Mouse (Mus musculus): Measurements from ENCODE around the gene Ppp6r3. TPM values are rescaled to one million over a fixed set of nuclear protein-coding genes. Genes with fewer than 3 reads are reported as not detected.

Gene Ppp6r3
- 100 to 1,000 TPM; 105 to 231 (median 178) TPM for total RNA-seq (2018; cell fraction: chromatin; rRNA removed)
- total RNA-seq (2018; cell fraction: cytosol; rRNA removed) = 10 to 100 TPM; 48.2 to 64.6 (median 56.9) TPM
- total RNA-seq (2018; cell fraction: nucleus; rRNA removed) = 100 to 1,000 TPM in 13 of 26 experiments, 10 to 100 TPM in 13; 82.4 to 136 (median 101) TPM
- polyA plus RNA-seq (2018) = 44.9 to 49.4 TPM (median 48.9 TPM) in 3 replicates

DNA sequence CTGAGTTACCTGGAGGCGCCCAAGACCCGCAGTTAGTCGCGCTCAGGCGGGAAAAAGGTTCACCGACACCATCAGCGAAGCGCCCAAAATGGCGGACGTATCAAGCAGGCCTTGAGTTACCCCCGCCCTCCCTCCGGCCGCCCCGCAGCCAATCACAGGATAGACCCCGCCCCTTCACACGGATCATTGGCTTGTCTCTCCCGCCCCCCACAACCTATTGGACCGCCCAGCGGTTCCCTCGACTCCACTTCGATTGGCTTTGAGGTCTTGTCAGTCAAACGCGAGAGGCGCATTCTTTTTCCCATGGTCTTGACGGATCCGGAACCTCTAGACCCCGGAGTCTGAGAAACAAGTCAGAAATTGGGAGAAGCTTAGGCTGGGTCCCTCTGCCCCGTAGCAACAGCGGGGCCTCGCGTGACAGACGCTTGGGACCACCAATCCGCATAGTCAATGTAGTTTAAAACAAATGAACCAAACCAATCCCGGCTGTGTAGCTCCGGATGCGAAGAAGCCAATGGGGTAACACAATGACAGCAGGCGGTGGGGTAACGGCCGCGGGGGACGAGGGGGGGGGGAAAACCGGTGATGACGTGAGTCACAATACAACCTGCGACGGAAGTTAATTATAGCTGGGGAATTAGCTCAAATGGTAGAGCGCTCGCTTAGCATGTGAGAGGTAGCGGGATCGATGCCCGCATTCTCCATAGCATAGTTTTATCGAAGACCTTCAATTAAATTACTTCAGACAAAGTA, at the start of gene Ppp6r3:
Gene Ppp6r3, minus strand, starts transcription at position 118 of the 753 bp plus-strand sequence.
- under 1% methylated on average over 44 of the region's 51 CpGs for WGBS (ENCODE audit: missing documents)
- Histone ChIP-seq H3K36me3 (ENCODE audit: inconsistent target) (no peaks in the 10 kb centered on the region), H3K4me3 (ENCODE audit: inconsistent target) (peak within 1 kb of the TSS; percentile 84), H3K79me2 (ENCODE audit: inconsistent target) (peaks cover 43% of the 10 kb centered on the region), H3K27ac (peak within 1 kb of the TSS; percentile 68)

DNA sequence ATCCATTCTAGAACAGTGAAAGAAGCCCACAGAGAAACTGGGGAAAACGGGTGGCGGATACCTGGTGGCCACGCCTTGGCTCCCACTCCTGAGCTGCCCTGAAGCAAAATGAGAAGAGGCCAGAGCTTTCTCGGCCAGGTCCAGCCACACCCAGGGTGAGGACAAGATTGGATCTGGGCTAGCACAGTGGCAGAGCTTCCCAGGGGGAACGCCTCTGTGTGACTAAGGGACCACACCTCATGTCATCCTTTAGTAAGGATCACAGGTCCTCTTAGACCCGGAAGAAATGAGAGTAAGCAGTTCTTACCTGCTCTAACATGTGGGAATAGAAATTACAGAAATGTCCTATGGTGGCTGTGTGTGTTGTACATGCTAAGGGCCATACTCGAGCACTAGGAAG, 49.6 kb upstream of the Ppp6r3 start:
- no peak overlapping the region for H3K4me3 ChIP-seq (ENCODE audit: inconsistent target)
- peaks cover 42% of the 10 kb centered on the region for H3K36me3 ChIP-seq (ENCODE audit: inconsistent target)
- 91% methylated on average over 7 of the region's 7 CpGs for WGBS (ENCODE audit: missing documents)
- H3K79me2 ChIP-seq (ENCODE audit: inconsistent target) = no peaks in the 10 kb centered on the region
- no peak overlapping the region for H3K27ac ChIP-seq

DNA sequence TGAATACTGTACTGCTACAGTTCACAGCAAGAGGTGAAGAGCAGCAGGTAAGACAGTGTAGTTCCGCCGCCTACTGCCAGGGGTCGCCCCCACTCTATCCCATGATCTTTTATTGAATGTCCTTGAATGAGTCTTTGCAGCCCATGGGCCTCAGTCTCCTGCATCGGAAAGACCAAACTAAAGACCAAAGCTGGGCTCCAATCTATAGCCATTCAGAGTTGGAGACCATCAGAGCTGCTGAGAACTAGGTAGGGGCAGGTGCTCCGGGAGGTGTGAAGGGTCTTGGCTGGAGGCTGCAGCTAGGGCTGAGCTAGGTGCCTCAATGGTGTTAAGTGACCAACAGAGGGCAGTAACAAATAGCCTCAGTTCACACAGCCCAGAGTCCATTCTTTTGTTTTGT, 48.3 kb upstream of the Ppp6r3 start:
- no peaks in the 10 kb centered on the region for H3K79me2 ChIP-seq (ENCODE audit: inconsistent target)
- H3K36me3 ChIP-seq (ENCODE audit: inconsistent target) = peaks cover 50% of the 10 kb centered on the region
- H3K4me3 ChIP-seq (ENCODE audit: inconsistent target) = no peak overlapping the region
- 81% methylated on average over 5 of the region's 5 CpGs for WGBS (ENCODE audit: missing documents)
- no peak overlapping the region for H3K27ac ChIP-seq

DNA sequence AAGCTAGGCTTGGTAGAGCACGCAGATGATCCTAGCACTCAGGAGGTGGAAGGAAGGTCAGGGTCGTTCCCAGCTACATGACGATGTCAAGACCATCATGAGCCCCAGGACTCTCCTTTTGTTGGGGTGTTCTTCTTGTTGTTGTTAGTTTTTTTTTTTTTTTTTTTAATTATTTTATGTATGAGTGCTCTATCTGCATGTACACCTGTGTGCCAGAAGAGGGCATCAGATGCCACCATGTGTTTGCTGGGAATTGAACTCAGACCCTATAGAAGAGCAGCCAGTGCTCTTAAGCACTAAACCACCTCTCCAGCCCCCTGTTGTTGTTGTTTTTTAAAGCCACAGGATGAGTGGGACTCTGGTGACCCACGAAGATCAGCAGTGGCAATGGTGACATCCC, 47.7 kb upstream of the Ppp6r3 start:
- Histone ChIP-seq H3K36me3 (ENCODE audit: inconsistent target) (peaks cover 49% of the 10 kb centered on the region), H3K4me3 (ENCODE audit: inconsistent target) (no peak overlapping the region), H3K27ac (no peak overlapping the region), H3K79me2 (ENCODE audit: inconsistent target) (no peaks in the 10 kb centered on the region)
- 93% methylated on average over 3 of the region's 4 CpGs for WGBS (ENCODE audit: missing documents)

DNA sequence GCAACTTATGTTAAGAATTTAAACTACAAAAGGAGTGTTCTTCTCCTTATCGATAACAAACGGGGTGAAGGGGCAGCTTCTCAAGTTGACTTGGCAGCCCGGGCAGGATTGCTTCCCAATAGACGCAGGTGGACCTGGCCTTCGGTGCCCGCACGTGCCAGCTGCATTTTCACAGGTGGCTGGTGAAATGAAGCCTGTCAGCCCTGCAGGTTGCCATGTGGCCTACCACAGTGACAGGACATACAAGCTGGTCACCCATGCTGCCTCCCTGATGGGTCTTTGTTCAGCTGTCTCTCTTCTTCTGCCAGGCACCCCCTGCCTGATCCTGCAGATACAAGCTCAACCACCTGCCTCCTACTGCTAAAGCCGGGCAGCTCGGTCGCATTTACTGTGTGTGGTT, 45.3 kb upstream of the Ppp6r3 start:
- WGBS (ENCODE audit: missing documents) = over 99% methylated on average over 10 of the region's 10 CpGs
- Histone ChIP-seq H3K4me3 (ENCODE audit: inconsistent target) (no peak overlapping the region), H3K27ac (no peak overlapping the region), H3K79me2 (ENCODE audit: inconsistent target) (no peaks in the 10 kb centered on the region), H3K36me3 (ENCODE audit: inconsistent target) (peaks cover 48% of the 10 kb centered on the region)

DNA sequence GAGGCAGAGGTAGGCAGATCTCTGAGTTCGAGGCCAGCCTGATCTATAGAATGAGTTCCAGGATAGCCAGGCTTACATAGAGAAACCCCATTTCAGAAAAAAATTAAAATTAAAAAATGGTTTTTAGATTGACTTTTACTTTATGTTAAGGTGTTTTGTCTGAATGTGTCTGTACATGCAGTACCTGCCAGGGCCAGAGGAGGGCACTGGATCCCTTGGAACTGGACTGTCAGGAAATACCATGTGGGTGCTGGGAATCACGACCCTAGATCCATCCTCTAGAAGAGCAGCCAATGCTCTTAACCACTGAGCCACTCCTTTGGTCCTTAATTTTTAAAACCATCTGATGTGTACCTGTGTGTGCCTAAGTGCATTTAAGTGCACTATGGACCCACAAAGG, 43.8 kb upstream of the Ppp6r3 start:
- no peaks in the 10 kb centered on the region for H3K79me2 ChIP-seq (ENCODE audit: inconsistent target)
- no peak overlapping the region for H3K27ac ChIP-seq
- H3K36me3 ChIP-seq (ENCODE audit: inconsistent target) = peaks cover 62% of the 10 kb centered on the region
- 88% methylated on average over 2 of the region's 2 CpGs for WGBS (ENCODE audit: missing documents)
- H3K4me3 ChIP-seq (ENCODE audit: inconsistent target) = no peak overlapping the region

DNA sequence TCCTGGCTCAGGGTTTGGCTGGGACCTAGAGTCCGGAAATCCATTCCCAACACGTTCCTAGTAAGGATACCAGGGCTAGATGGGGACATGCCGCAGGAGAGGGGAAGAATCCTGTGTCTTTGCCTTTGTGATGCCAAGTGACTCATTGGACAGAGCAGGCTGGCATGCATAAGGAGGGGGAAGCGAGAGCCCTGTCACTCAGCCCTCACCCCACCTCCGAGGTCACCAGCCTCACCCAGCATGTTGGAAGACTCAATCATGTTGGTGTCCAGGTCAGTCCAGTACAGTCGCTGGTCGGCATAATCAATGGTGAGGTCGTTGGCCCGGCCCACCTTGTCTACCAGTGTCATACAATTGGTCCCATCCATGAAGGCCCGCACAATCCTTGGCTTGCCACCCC, 38.4 kb upstream of the Ppp6r3 start:
- Histone ChIP-seq H3K4me3 (ENCODE audit: inconsistent target) (no peak overlapping the region), H3K79me2 (ENCODE audit: inconsistent target) (no peaks in the 10 kb centered on the region), H3K36me3 (ENCODE audit: inconsistent target) (peaks cover 52% of the 10 kb centered on the region; the same call in 1 of the 2 replicates), H3K27ac (no peak overlapping the region)
- 96% methylated on average over 10 of the region's 10 CpGs for WGBS (ENCODE audit: missing documents)

DNA sequence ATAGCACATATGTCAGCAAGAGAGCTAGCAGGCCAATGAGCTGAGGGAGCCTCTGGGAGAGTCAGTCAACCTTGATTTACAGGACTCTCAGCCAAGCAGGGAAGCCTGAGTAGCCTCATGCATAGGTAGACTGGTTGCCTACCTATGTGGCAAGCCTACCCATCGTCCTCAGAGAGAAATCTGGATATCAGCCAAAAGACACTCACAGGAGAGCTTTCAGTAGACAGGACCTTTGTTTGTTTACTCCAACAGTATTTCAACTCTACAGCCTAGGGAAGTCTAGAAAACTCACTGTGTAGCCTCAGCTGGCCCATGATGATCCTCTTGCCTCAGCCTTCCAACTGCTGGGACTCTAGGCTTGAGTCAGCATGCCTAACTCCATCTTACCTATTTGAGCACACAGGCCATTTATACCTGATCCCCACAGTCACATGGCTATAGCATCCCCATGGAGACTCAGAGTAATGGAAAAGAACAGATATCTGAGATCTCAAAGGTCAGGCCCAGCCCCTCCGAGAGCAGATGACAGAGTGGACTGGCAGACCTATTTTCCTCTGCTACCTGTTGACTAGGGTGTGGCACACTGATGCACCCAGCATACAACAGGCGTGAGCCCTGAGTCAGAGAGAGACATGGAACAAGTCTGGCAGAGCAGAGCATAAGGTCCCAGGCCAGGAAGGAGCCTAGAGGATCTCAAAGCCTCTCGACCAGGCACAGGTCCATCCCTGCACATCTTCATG, 37.2 kb upstream of the Ppp6r3 start:
- Histone ChIP-seq H3K27ac (no peak overlapping the region), H3K79me2 (ENCODE audit: inconsistent target) (no peaks in the 10 kb centered on the region), H3K4me3 (ENCODE audit: inconsistent target) (no peak overlapping the region), H3K36me3 (ENCODE audit: inconsistent target) (peaks cover 47% of the 10 kb centered on the region; the same call in 1 of the 2 replicates)
- 98% methylated on average over 4 of the region's 4 CpGs for WGBS (ENCODE audit: missing documents)

DNA sequence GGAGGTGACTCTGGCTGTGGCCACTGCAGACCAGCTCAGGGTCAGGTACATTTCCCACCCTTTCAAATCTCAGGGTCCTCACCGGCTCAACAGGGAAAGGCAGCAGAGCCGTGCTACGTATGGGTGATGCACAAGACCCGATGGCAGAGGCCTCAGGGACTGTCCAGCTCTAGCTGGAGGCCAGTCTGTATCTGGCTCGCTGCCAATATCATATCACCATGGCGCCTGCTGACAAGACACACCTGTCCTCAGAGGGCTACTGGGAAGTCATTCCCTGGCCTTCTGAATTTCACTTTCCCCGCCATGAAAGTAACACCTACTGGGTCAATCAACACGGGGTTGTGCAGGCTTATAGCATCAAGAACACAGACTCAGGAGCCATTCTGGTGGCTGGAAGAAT, 36.2 kb upstream of the Ppp6r3 start:
- no peak overlapping the region for H3K27ac ChIP-seq
- WGBS (ENCODE audit: missing documents) = 95% methylated on average over 8 of the region's 8 CpGs
- H3K4me3 ChIP-seq (ENCODE audit: inconsistent target) = no peak overlapping the region
- peaks cover 44% of the 10 kb centered on the region; the same call in 1 of the 2 replicates for H3K36me3 ChIP-seq (ENCODE audit: inconsistent target)
- no peaks in the 10 kb centered on the region for H3K79me2 ChIP-seq (ENCODE audit: inconsistent target)

DNA sequence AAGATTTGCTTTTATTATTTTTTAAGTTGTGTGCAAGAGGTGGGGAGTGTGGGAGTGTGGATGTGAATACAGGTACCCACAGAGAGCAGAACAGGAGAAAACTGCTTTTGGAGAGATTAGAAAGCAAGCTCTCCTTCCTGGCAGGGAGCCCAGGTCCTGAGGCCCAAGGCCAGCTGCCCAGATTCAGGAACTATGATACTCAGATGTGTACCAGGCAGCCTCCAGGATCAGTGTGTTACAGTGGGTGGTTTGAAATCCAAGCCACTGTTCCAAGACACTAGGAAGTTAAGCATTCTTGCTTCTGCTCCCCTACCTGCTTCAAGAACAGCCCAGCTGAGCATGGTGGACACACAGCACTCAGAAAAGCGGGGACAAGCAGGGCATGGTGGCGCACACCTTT, 35.3 kb upstream of the Ppp6r3 start:
- Histone ChIP-seq H3K36me3 (ENCODE audit: inconsistent target) (peaks cover 44% of the 10 kb centered on the region; the same call in 1 of the 2 replicates), H3K4me3 (ENCODE audit: inconsistent target) (no peak overlapping the region), H3K79me2 (ENCODE audit: inconsistent target) (no peaks in the 10 kb centered on the region), H3K27ac (no peak overlapping the region)
- WGBS (ENCODE audit: missing documents) = 100% methylated on average over 2 of the region's 2 CpGs

DNA sequence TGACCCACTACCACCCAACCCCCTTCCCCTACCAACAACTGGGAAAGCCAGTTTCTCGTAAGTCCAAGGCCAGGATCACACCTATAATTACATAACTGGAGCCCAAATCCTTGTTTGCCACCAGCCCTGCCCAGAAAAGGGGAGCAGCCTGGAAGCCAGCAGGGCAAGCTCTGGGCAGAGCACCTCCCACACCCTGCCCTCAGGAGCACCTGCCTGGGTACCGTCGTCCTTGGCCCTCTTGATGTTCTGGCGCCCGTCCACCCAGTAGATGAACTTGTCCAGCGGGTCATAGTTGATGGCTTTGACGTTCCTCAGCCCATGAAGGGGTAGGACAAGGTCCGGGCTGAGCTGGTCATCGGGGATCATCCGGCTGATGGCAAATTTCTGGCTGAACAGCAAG, 34.3 kb upstream of the Ppp6r3 start:
- 89% methylated on average over 10 of the region's 10 CpGs for WGBS (ENCODE audit: missing documents)
- Histone ChIP-seq H3K4me3 (ENCODE audit: inconsistent target) (no peak overlapping the region), H3K27ac (no peak overlapping the region), H3K36me3 (ENCODE audit: inconsistent target) (peaks cover 40% of the 10 kb centered on the region; the same call in 1 of the 2 replicates), H3K79me2 (ENCODE audit: inconsistent target) (no peaks in the 10 kb centered on the region)

DNA sequence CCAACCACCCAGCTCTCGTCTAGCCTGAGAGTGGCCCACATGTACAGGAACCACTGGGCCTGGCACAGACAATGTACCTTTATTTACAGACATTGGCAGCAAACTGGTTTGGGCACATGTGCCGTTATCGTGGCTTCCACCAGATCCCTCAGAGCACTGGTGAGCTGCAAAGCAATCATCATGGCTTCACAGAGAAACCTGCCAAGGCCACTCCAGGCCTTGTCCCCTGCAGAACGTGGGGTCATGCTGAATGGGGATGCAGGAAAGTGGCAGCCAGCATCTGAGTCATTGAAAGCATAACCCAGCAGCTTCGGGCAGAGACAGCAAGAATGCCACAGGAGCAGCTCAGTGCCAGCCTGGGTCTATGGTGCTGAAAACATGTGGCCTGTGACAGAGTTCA, 18.8 kb upstream of the Ppp6r3 start:
- peaks cover 64% of the 10 kb centered on the region for H3K36me3 ChIP-seq (ENCODE audit: inconsistent target)
- H3K27ac ChIP-seq = no peak overlapping the region
- no peaks in the 10 kb centered on the region for H3K79me2 ChIP-seq (ENCODE audit: inconsistent target)
- WGBS (ENCODE audit: missing documents) = 97% methylated on average over 5 of the region's 5 CpGs
- H3K4me3 ChIP-seq (ENCODE audit: inconsistent target) = no peak overlapping the region

DNA sequence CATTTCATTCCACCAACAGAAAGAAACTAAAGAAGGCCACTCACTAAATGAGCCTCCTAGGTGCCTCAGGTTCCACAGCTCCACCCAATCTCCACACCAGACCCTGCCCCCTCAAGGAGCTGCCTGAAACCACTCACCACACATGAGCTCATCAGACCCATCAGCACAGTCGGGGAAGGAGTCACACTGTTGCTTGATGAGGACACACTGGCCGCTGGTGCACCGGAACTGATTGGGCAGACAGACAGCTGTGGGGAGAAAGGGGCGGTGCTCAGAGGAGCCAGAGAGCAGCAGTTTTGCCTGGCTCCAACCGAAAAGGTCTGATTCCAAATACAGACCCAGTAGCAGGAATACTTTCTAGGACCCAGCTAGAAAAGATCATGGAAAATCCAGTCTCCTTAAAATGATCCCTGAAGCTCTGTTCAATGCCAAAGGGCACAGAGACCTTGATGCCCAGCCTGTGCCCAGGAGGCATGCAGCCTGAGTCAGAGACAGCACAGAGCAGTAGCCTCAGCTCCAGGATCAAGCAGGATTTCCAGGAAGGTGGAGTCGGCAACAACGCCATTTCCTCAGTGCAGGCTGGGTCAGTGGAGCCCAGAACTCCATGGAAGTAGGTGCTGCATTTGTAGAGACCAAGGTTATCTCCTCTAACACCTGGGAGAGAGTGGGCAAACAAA, 18.0 kb upstream of the Ppp6r3 start:
- H3K27ac ChIP-seq = no peak overlapping the region
- no peaks in the 10 kb centered on the region for H3K79me2 ChIP-seq (ENCODE audit: inconsistent target)
- 88% methylated on average over 7 of the region's 7 CpGs for WGBS (ENCODE audit: missing documents)
- H3K36me3 ChIP-seq (ENCODE audit: inconsistent target) = peaks cover 64% of the 10 kb centered on the region
- H3K4me3 ChIP-seq (ENCODE audit: inconsistent target) = no peak overlapping the region

DNA sequence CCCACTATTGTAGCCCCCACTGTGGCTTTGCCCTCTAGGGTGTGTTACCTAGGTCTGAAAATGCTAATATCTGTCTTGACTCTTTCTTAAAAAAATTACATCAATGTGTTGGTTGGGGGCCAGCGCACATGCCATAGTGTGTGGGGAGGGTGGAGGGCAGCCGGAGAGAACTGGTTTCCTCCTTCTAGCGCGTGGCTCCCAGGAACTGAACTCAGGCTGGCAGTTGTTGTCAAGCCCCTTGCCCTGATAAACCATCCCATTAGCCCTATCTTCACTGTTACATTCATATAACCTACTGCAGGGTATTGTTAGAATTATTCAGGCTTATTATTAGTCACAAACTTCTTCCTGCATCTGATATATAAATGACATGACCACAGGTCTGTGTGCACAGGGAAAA, 14.4 kb upstream of the Ppp6r3 start:
- 100% methylated on average over 4 of the region's 4 CpGs for WGBS (ENCODE audit: missing documents)
- no peak overlapping the region for H3K27ac ChIP-seq
- H3K36me3 ChIP-seq (ENCODE audit: inconsistent target) = peaks cover 46% of the 10 kb centered on the region
- no peak overlapping the region for H3K4me3 ChIP-seq (ENCODE audit: inconsistent target)
- H3K79me2 ChIP-seq (ENCODE audit: inconsistent target) = no peaks in the 10 kb centered on the region

Data from macrophage (primary cell).